Mouse (Mus musculus): ENCODE results near the gene Prelp.

The Prelp gene

GRCm38 (mm10) chr1:133899043-133899542 is 22.1 kb downstream of the Prelp start:
- no peak for DNase-seq (ENCODE audit: low read depth, low spot score)

GRCm38 (mm10) chr1:133897293-133897692 is 23.9 kb downstream of the Prelp start:
- DNase-seq (ENCODE audit: low read depth, low spot score): no peak

- DNase-seq (ENCODE audit: low read depth, low spot score): no peak
These were observed 29.7 kb downstream of the Prelp start for GRCm38 (mm10) chr1:133891489-133891888.

- no peak for DNase-seq (ENCODE audit: low read depth, low spot score)
These were observed 31.1 kb downstream of the Prelp start for GRCm38 (mm10) chr1:133889949-133890598.

GRCm38 (mm10) chr1:133887538-133888250 is 33.5 kb downstream of the Prelp start:
- DNase-seq (ENCODE audit: low read depth, low spot score): no peak

- no peak for DNase-seq (ENCODE audit: low read depth, low spot score)
These were observed 34.2 kb downstream of the Prelp start for GRCm38 (mm10) chr1:133887044-133887443.

GRCm38 (mm10) chr1:133886431-133886830 is 34.8 kb downstream of the Prelp start:
- DNase-seq (ENCODE audit: low read depth, low spot score): no peak

GRCm38 (mm10) chr1:133885811-133886210 is 35.4 kb downstream of the Prelp start:
- DNase-seq (ENCODE audit: low read depth, low spot score): no peak

GRCm38 (mm10) chr1:133884746-133885145 is 36.5 kb downstream of the Prelp start:
- DNase-seq (ENCODE audit: low read depth, low spot score): no peak

GRCm38 (mm10) chr1:133884090-133884489 is 37.1 kb downstream of the Prelp start:
- DNase-seq (ENCODE audit: low read depth, low spot score): no peak

- DNase-seq (ENCODE audit: low read depth, low spot score): no peak
These were observed 38.7 kb downstream of the Prelp start for GRCm38 (mm10) chr1:133882283-133883217.

- no peak for DNase-seq (ENCODE audit: low read depth, low spot score)
These were observed 39.4 kb downstream of the Prelp start for GRCm38 (mm10) chr1:133881813-133882212.

- no peak for DNase-seq (ENCODE audit: low read depth, low spot score)
These were observed 42.3 kb downstream of the Prelp start for GRCm38 (mm10) chr1:133878825-133879423.

GRCm38 (mm10) chr1:133876936-133877335 is 44.3 kb downstream of the Prelp start:
- no peak for DNase-seq (ENCODE audit: low read depth, low spot score)

GRCm38 (mm10) chr1:133873086-133873813 is 48.0 kb downstream of the Prelp start:
- DNase-seq (ENCODE audit: low read depth, low spot score): no peak

- DNase-seq (ENCODE audit: low read depth, low spot score): no peak
These were observed 50.0 kb downstream of the Prelp start for GRCm38 (mm10) chr1:133871241-133871640.

- no peak for DNase-seq (ENCODE audit: low read depth, low spot score)
These were observed 52.0 kb downstream of the Prelp start for GRCm38 (mm10) chr1:133869221-133869620.

- no peak for DNase-seq (ENCODE audit: low read depth, low spot score)
These were observed 57.8 kb downstream of the Prelp start for GRCm38 (mm10) chr1:133863257-133863997.

- DNase-seq (ENCODE audit: low read depth, low spot score): no peak
These were observed 60.2 kb downstream of the Prelp start for GRCm38 (mm10) chr1:133861028-133861427.

All from WW6 (cell line).